Mouse (Mus musculus): ENCODE data around the gene Ifi27l2b. TPM values are rescaled to one million over a fixed set of nuclear protein-coding genes. Genes with fewer than 3 reads are reported as not detected.

The Ifi27l2b gene
- polyA plus RNA-seq, 1 experiment = 1.1 TPM

- Histone ChIP-seq H3K4me3 (ENCODE audit: control insufficient read depth, insufficient read depth, low read length) (peak within 1 kb of the TSS; percentile 83), H3K27ac (ENCODE audit: control insufficient read depth, insufficient read depth, low read length) (no peak within 1 kb of the TSS)
These were observed 31.1 kb downstream of the Ifi27l2b start, which contains the start of gene Ddx24 for GRCm38 (mm10) chr12:103425729-103426470. Gene Ddx24 (minus strand): TSS chr12:103425830.

GRCm38 (mm10) chr12:103425016-103425728 is 31.9 kb downstream of the Ifi27l2b start:
- peak overlapping the region; percentile 83 for H3K4me3 ChIP-seq (ENCODE audit: control insufficient read depth, insufficient read depth, low read length)
- no peak overlapping the region for H3K27ac ChIP-seq (ENCODE audit: control insufficient read depth, insufficient read depth, low read length)
- H3K27me3 ChIP-seq (ENCODE audit: control insufficient read depth, insufficient read depth, low read length) = no peaks in the 10 kb centered on the region
- WGBS = 10% methylated on average over 33 of the region's 33 CpGs
- TF ChIP-seq POLR2A (IDR thresholded peaks at IDR 0.05; ENCODE audit: control insufficient read depth, extremely low read depth, insufficient read depth, low read length, poor library complexity) = no peak
- TF ChIP-seq CTCF (IDR thresholded peaks at IDR 0.05; ENCODE audit: borderline replicate concordance, control insufficient read depth, extremely low read depth, insufficient read depth, low read length, poor library complexity) = no peak
- peaks cover 9% of the 10 kb centered on the region for H3K36me3 ChIP-seq (ENCODE audit: control insufficient read depth, insufficient read depth, low read length)
- DNase-seq = no peak
- peaks cover 14% of the 10 kb centered on the region for H3K4me1 ChIP-seq (replicated peaks; ENCODE audit: control insufficient read depth, insufficient read depth, low read length)

More at GRCm38 (mm10) chr12:103425729-103426470, 31.1 kb downstream of the Ifi27l2b start, which contains the start of gene Ddx24:
- WGBS = under 1% methylated on average over 33 of the region's 33 CpGs
- Histone ChIP-seq H3K4me1 (replicated peaks; ENCODE audit: control insufficient read depth, insufficient read depth, low read length) (peaks cover 14% of the 10 kb centered on the region), H3K27me3 (ENCODE audit: control insufficient read depth, insufficient read depth, low read length) (no peaks in the 10 kb centered on the region), H3K36me3 (ENCODE audit: control insufficient read depth, insufficient read depth, low read length) (peaks cover 9% of the 10 kb centered on the region)
- peak; percentile 73; the same call in 1 of the 2 replicates for TF ChIP-seq POLR2A (IDR thresholded peaks at IDR 0.05; ENCODE audit: control insufficient read depth, extremely low read depth, insufficient read depth, low read length, poor library complexity)
- peak; percentile 83; the same call in 1 of the 2 replicates for TF ChIP-seq CTCF (IDR thresholded peaks at IDR 0.05; ENCODE audit: borderline replicate concordance, control insufficient read depth, extremely low read depth, insufficient read depth, low read length, poor library complexity)
- DNase-seq = peak; percentile 98

- WGBS = 94% methylated on average over 10 of the region's 10 CpGs
- H3K4me1 ChIP-seq (replicated peaks; ENCODE audit: control insufficient read depth, insufficient read depth, low read length) = no peaks in the 10 kb centered on the region
- TF ChIP-seq POLR2A (IDR thresholded peaks at IDR 0.05; ENCODE audit: control insufficient read depth, extremely low read depth, insufficient read depth, low read length, poor library complexity) (no peak), CTCF (IDR thresholded peaks at IDR 0.05; ENCODE audit: borderline replicate concordance, control insufficient read depth, extremely low read depth, insufficient read depth, low read length, poor library complexity) (no peak)
- no peak for DNase-seq
- no peak overlapping the region for H3K27ac ChIP-seq (ENCODE audit: control insufficient read depth, insufficient read depth, low read length)
- H3K27me3 ChIP-seq (ENCODE audit: control insufficient read depth, insufficient read depth, low read length) = no peaks in the 10 kb centered on the region
- no peak overlapping the region for H3K4me3 ChIP-seq (ENCODE audit: control insufficient read depth, insufficient read depth, low read length)
- H3K36me3 ChIP-seq (ENCODE audit: control insufficient read depth, insufficient read depth, low read length) = peaks cover 75% of the 10 kb centered on the region
These were observed 48.9 kb downstream of the Ifi27l2b start for GRCm38 (mm10) chr12:103408144-103408543.

GRCm38 (mm10) chr12:103407720-103408119 is 49.3 kb downstream of the Ifi27l2b start, which contains the start of gene 9330161L09Rik:
Gene 9330161L09Rik (minus strand): TSS chr12:103407820.
- H3K27me3 ChIP-seq (ENCODE audit: control insufficient read depth, insufficient read depth, low read length) = no peaks in the 10 kb centered on the region
- DNase-seq = no peak
- no peaks in the 10 kb centered on the region for H3K4me1 ChIP-seq (replicated peaks; ENCODE audit: control insufficient read depth, insufficient read depth, low read length)
- TF ChIP-seq CTCF (IDR thresholded peaks at IDR 0.05; ENCODE audit: borderline replicate concordance, control insufficient read depth, extremely low read depth, insufficient read depth, low read length, poor library complexity) = no peak
- no peak for TF ChIP-seq POLR2A (IDR thresholded peaks at IDR 0.05; ENCODE audit: control insufficient read depth, extremely low read depth, insufficient read depth, low read length, poor library complexity)
- no peak within 1 kb of the TSS for H3K4me3 ChIP-seq (ENCODE audit: control insufficient read depth, insufficient read depth, low read length)
- peaks cover 71% of the 10 kb centered on the region for H3K36me3 ChIP-seq (ENCODE audit: control insufficient read depth, insufficient read depth, low read length)
- H3K27ac ChIP-seq (ENCODE audit: control insufficient read depth, insufficient read depth, low read length) = no peak within 1 kb of the TSS
- WGBS = 98% methylated on average over 4 of the region's 4 CpGs

GRCm38 (mm10) chr12:103404131-103404530 is 52.9 kb downstream of the Ifi27l2b start:
- Histone ChIP-seq H3K4me1 (replicated peaks; ENCODE audit: control insufficient read depth, insufficient read depth, low read length) (no peaks in the 10 kb centered on the region), H3K36me3 (ENCODE audit: control insufficient read depth, insufficient read depth, low read length) (peaks cover 38% of the 10 kb centered on the region)
- no peak for DNase-seq

More at GRCm38 (mm10) chr12:103404131-103404530, 52.9 kb downstream of the Ifi27l2b start:
- 93% methylated on average over 18 of the region's 18 CpGs for WGBS
- Histone ChIP-seq H3K4me3 (ENCODE audit: control insufficient read depth, insufficient read depth, low read length) (no peak overlapping the region), H3K27ac (ENCODE audit: control insufficient read depth, insufficient read depth, low read length) (no peak overlapping the region), H3K27me3 (ENCODE audit: control insufficient read depth, insufficient read depth, low read length) (no peaks in the 10 kb centered on the region)
- no peak for TF ChIP-seq POLR2A (IDR thresholded peaks at IDR 0.05; ENCODE audit: control insufficient read depth, extremely low read depth, insufficient read depth, low read length, poor library complexity)
- no peak for TF ChIP-seq CTCF (IDR thresholded peaks at IDR 0.05; ENCODE audit: borderline replicate concordance, control insufficient read depth, extremely low read depth, insufficient read depth, low read length, poor library complexity)

Other genes with a start within 250 kb of the Ifi27l2b start
- gene Prima1, start 215.1 kb downstream of the Ifi27l2b start, polyA plus RNA-seq (2012; rRNA removed) = 0.17 TPM in 1 of 2 replicates, not detected in the other
- gene Fam181a, start 146.2 kb downstream of the Ifi27l2b start, polyA plus RNA-seq (2012; rRNA removed) = not detected in 2 replicates
- 31.8 and 64.7 TPM in 2 replicates for gene Asb2, start 101.2 kb downstream of the Ifi27l2b start, polyA plus RNA-seq (2012; rRNA removed)
- 1.4 and 2.0 TPM in 2 replicates for gene Otub2, start 68.5 kb downstream of the Ifi27l2b start, polyA plus RNA-seq (2012; rRNA removed)
- 1.7 and 2.1 TPM in 2 replicates for gene 9330161L09Rik, start 49.4 kb downstream of the Ifi27l2b start, polyA plus RNA-seq (2012; rRNA removed)
- gene Ddx24, start 31.4 kb downstream of the Ifi27l2b start, polyA plus RNA-seq (2012; rRNA removed) = 50.8 and 54.8 TPM in 2 replicates
- gene Ifi27, start 23.0 kb downstream of the Ifi27l2b start, polyA plus RNA-seq (2012; rRNA removed) = 457 and 540 TPM in 2 replicates
- 1,465 and 2,132 TPM in 2 replicates for gene Ifi27l2a, start 13.5 kb downstream of the Ifi27l2b start, polyA plus RNA-seq (2012; rRNA removed)
- 0.12 and 0.15 TPM in 2 replicates for gene Ppp4r4, start 75.1 kb upstream of the Ifi27l2b start, polyA plus RNA-seq (2012; rRNA removed)
- gene Serpina10, start 174.2 kb upstream of the Ifi27l2b start, polyA plus RNA-seq (2012; rRNA removed) = 0.19 and 0.43 TPM in 2 replicates
- gene Serpina6, start 200.0 kb upstream of the Ifi27l2b start, polyA plus RNA-seq (2012; rRNA removed) = 0.24 TPM in 1 of 2 replicates, not detected in the other
- gene Serpina16, start 218.9 kb upstream of the Ifi27l2b start, polyA plus RNA-seq (2012; rRNA removed) = not detected in 2 replicates
- 0.08 TPM in 1 of 2 replicates, not detected in the other for gene Serpina1f, start 238.3 kb upstream of the Ifi27l2b start, polyA plus RNA-seq (2012; rRNA removed)

Measured in thymus, adult 2 months (tissue).